Mouse (Mus musculus) forebrain, embryonic 14.5 days (tissue): ENCODE measurements around the gene Plekhg1. TPM values are rescaled to one million over a fixed set of nuclear protein-coding genes. Genes with fewer than 3 reads are reported as not detected.

ENCODE experiments used
- ATAC-seq: fragments of 200-750 bp; cut with Nextera tagmentation; 2 replicates; pipeline ENCODE4 v1.8.0; 2017; ENCODE audit warnings: mild to moderate bottlenecking, moderate library complexity
- DNase-seq: peaks from one replicate; pipeline ENCODE4 v3.0.0-alpha.2; 2015; ENCODE audit warnings: low spot score
- H3K27ac ChIP-seq: fragments of 300-500 bp; sonication (generic); 2 replicates; pipeline ENCODE4 v1.5.1; 2014; ENCODE audit warnings: low read depth, mild to moderate bottlenecking, control low read depth, low read length, moderate library complexity
- H3K27me3 ChIP-seq: fragments of 300-500 bp; sonication (generic); replicated peaks from 2 replicates; pipeline ENCODE4 v1.6.1; 2014; ENCODE audit warnings: low read length, control low read depth, mixed read lengths; ENCODE audit not compliant: control insufficient read depth, insufficient read depth
- H3K36me3 ChIP-seq: fragments of 300-500 bp; sonication (generic); 2 replicates; pipeline ENCODE4 v1.6.1; 2014; ENCODE audit warnings: low read length, control low read depth; ENCODE audit not compliant: control insufficient read depth, insufficient read depth
- H3K4me1 ChIP-seq: fragments of 300-500 bp; sonication (generic); 2 replicates; pipeline ENCODE4 v1.6.1; 2014; ENCODE audit warnings: antibody characterized with exemption, low read length, control low read depth; ENCODE audit not compliant: control insufficient read depth, insufficient read depth
- H3K4me2 ChIP-seq: fragments of 300-500 bp; sonication (generic); 2 replicates; pipeline ENCODE4 v1.6.1; 2014; ENCODE audit warnings: mild to moderate bottlenecking, control low read depth, low read length
- H3K4me3 ChIP-seq: fragments of 300-500 bp; sonication (generic); 2 replicates; pipeline ENCODE4 v1.5.1; 2014; ENCODE audit warnings: low read depth, low read length, control low read depth
- H3K9ac ChIP-seq: fragments of 300-500 bp; sonication (generic); 2 replicates; pipeline ENCODE4 v1.6.1; 2014; ENCODE audit warnings: mild to moderate bottlenecking, low read length, control low read depth, moderate library complexity
- H3K9me3 ChIP-seq: fragments of 300-500 bp; sonication (generic); replicated peaks from 2 replicates; pipeline ENCODE4 v1.6.1; 2016; ENCODE audit warnings: low read length, control low read depth, mixed read lengths; ENCODE audit not compliant: control insufficient read depth
- WGBS: fragments of 180-500 bp; shearing (Covaris S2); extraction: QIAGEN DNeasy Blood & Tissue Kit; methylation state at CpG from one replicate; pipeline ENCODE4 v1.1.7; 2014; 5-methylcytosine and 5-hydroxymethylcytosine counted together
- polyA plus RNA-seq: library from polyadenylated mRNA; unstranded; fragments of >200 nt; fragmentation: Nextera tagmentation; extraction: Ambion mirVana; gene quantifications from 2 replicates; pipeline ENCODE4 v1.2.1, GENCODE M21; 2014

Plekhg1 gene
- polyA plus RNA-seq = 3.1 and 4.4 TPM in 2 replicates

- ATAC-seq = peak; percentile 93
- Histone ChIP-seq H3K4me1 (no peaks in the 10 kb centered on the region; the same call in 1 of the 2 replicates), H3K9me3 (no peaks in the 10 kb centered on the region), H3K36me3 (no peaks in the 10 kb centered on the region), H3K9ac (peak within 1 kb of the TSS; percentile 65), H3K4me3 (peak within 1 kb of the TSS; percentile 55), H3K27me3 (no peaks in the 10 kb centered on the region), H3K4me2 (peak within 1 kb of the TSS; percentile 99), H3K27ac (peak within 1 kb of the TSS; percentile 71; the same call in 1 of the 2 replicates)
- peak; percentile 81 for DNase-seq
- 0% methylated on average over 29 of the region's 29 CpGs for WGBS
These were observed at the start of gene Plekhg1 for GRCm38 (mm10) chr10:3740148-3740503. Gene Plekhg1 (plus strand): TSS chr10:3740364.

- Histone ChIP-seq H3K4me2 (no peak overlapping the region), H3K4me3 (no peak overlapping the region), H3K27ac (no peak overlapping the region), H3K27me3 (no peaks in the 10 kb centered on the region), H3K9ac (no peak overlapping the region), H3K9me3 (no peaks in the 10 kb centered on the region), H3K4me1 (no peaks in the 10 kb centered on the region), H3K36me3 (no peaks in the 10 kb centered on the region)
- ATAC-seq = no peak
- no peak for DNase-seq
- 70% methylated on average over 1 of the region's 1 CpGs for WGBS
These were observed 47.4 kb upstream of the Plekhg1 start for GRCm38 (mm10) chr10:3692791-3693190.

DNA sequence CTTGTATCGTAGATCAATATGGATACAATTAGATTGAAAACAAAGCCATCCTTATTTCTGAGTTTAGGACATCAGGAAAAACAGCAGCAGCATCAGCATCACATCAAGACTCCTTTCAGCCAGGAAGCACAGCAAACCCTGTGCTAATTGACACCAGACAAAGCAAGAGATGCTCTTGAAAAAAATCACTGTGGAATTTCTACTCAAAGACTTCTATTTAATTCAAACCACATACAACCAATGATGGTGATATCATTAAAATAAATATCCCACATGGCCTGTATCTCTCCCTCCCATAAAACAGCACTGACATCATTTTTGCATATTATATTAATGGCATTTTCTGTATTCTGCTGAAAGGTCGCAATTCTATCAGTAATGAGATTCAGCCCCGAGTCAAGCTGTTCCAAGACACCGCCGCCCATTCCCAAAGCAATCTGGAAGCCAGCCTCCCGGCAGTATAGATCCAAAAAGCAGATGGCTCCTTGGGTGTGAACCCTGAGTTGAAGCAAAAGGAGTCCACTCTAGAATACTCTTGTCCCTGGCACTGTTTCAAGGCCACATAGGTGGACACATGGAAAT lies 46.4 kb upstream of the Plekhg1 start:
- DNase-seq = peak; percentile 50
- H3K27ac ChIP-seq = no peak overlapping the region

DNA sequence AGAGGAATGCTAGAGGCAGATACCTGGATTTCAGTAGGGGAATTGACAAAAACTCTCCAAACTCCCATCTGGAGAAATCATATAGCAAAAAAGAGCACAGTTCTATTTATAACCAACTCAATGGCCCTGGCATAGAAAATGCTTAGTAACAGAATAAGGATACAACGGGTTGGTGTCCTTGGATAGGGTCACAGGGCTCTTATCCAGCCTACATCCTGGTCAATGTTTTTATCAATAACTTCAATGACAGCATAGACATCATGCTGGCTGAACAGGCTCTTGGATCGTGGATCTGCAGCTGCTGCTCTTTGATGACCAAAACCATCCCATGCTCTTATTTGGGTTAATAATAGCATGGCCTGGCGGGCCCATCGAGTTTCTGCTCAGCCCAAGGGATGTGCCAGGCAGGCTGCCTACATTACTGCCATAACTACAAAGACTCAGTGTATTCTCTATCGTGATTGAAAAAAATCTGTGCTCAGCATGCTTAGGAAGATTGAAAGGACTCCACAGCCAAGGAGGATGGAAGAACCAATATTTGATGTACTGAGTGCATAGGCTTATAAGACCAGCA lies 44.7 kb upstream of the Plekhg1 start:
- H3K9me3 ChIP-seq = no peaks in the 10 kb centered on the region
- H3K4me2 ChIP-seq = no peak overlapping the region
- no peak overlapping the region for H3K4me3 ChIP-seq
- H3K9ac ChIP-seq = no peak overlapping the region
- 80% methylated on average over 5 of the region's 5 CpGs for WGBS
- no peak overlapping the region for H3K27ac ChIP-seq
- no peaks in the 10 kb centered on the region for H3K36me3 ChIP-seq
- ATAC-seq (no peak; the same call in 1 of the 2 replicates), DNase-seq (peak; percentile 35)
- no peaks in the 10 kb centered on the region for H3K27me3 ChIP-seq
- H3K4me1 ChIP-seq = no peaks in the 10 kb centered on the region

More for the DNA sequence above, 46.4 kb upstream of the Plekhg1 start:
- Histone ChIP-seq H3K4me2 (no peak overlapping the region), H3K9me3 (no peaks in the 10 kb centered on the region), H3K27me3 (no peaks in the 10 kb centered on the region), H3K36me3 (no peaks in the 10 kb centered on the region), H3K4me3 (no peak overlapping the region), H3K4me1 (no peaks in the 10 kb centered on the region), H3K9ac (no peak overlapping the region)
- ATAC-seq = peak; percentile 65
- 62% methylated on average over 6 of the region's 6 CpGs for WGBS

DNA sequence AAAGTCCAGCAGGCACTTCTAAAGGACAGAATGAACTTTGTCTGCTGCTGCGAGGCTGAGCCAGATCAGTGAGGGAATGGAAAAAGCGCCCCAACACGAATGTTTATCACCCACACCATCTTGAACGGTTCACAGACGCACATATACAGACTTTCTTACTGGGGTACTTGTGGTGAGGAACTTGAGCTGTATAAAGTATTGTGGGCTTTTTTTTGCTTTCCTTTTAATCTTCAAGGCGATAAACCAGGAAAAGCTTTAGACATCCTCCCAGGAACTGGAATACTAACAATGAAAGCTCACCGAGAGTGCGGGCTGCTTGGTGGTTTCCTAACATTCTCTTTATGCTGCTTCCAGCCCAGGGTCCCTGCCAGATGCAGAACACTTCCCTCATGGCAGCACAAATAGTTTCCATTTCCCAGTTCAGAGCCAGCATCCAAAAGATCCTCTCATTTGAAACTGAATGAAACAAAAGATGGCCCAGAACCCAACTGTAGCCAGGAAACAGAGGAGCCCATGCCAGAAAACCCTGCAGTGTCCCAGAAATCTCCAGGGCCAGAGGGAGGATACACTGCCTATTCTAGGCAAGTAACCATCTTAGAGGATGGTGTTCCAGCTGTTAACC lies 43.3 kb upstream of the Plekhg1 start:
- H3K27me3 ChIP-seq = no peaks in the 10 kb centered on the region
- no peak overlapping the region for H3K27ac ChIP-seq
- ATAC-seq (no peak), DNase-seq (peak; percentile 30)
- H3K4me1 ChIP-seq = no peaks in the 10 kb centered on the region
- no peak overlapping the region for H3K4me3 ChIP-seq
- no peak overlapping the region for H3K9ac ChIP-seq
- WGBS = 66% methylated on average over 8 of the region's 8 CpGs
- no peaks in the 10 kb centered on the region for H3K36me3 ChIP-seq
- no peaks in the 10 kb centered on the region for H3K9me3 ChIP-seq
- no peak overlapping the region for H3K4me2 ChIP-seq

- no peak for ATAC-seq
- WGBS = 86% methylated on average over 5 of the region's 5 CpGs
These were observed 42.7 kb upstream of the Plekhg1 start for GRCm38 (mm10) chr10:3697500-3697899.

GRCm38 (mm10) chr10:3700225-3701073 lies 39.7 kb upstream of the Plekhg1 start:
- Histone ChIP-seq H3K4me1 (no peaks in the 10 kb centered on the region), H3K9ac (no peak overlapping the region), H3K27ac (no peak overlapping the region), H3K27me3 (no peaks in the 10 kb centered on the region), H3K36me3 (no peaks in the 10 kb centered on the region), H3K4me2 (no peak overlapping the region), H3K9me3 (no peaks in the 10 kb centered on the region), H3K4me3 (no peak overlapping the region)
- 78% methylated on average over 12 of the region's 12 CpGs for WGBS
- DNase-seq = no peak
- ATAC-seq = no peak

More at GRCm38 (mm10) chr10:3697500-3697899, 42.7 kb upstream of the Plekhg1 start:
- H3K9me3 ChIP-seq = no peaks in the 10 kb centered on the region
- DNase-seq = no peak
- no peaks in the 10 kb centered on the region for H3K27me3 ChIP-seq
- H3K36me3 ChIP-seq = no peaks in the 10 kb centered on the region
- H3K4me2 ChIP-seq = no peak overlapping the region
- no peak overlapping the region for H3K9ac ChIP-seq
- H3K4me1 ChIP-seq = no peaks in the 10 kb centered on the region
- H3K27ac ChIP-seq = no peak overlapping the region
- H3K4me3 ChIP-seq = no peak overlapping the region

GRCm38 (mm10) chr10:3701832-3702231 lies 38.3 kb upstream of the Plekhg1 start:
- whole genome bisulfite sequencing = 88% methylated on average over 4 of the region's 4 CpGs
- no peak for ATAC-seq
- H3K9ac ChIP-seq = no peak overlapping the region
- no peaks in the 10 kb centered on the region for H3K4me1 ChIP-seq
- no peaks in the 10 kb centered on the region for H3K9me3 ChIP-seq
- H3K27me3 ChIP-seq = no peaks in the 10 kb centered on the region
- no peaks in the 10 kb centered on the region for H3K36me3 ChIP-seq
- DNase-seq = no peak
- no peak overlapping the region for H3K4me3 ChIP-seq
- H3K27ac ChIP-seq = no peak overlapping the region
- H3K4me2 ChIP-seq = no peak overlapping the region
